Mouse (Mus musculus) erythroblast, embryonic 14.5 days (primary cell): ENCODE measurements around the gene Iqcc.

Experiments
- GATA1 ChIP-seq: IDR thresholded peaks from 2 replicates; pipeline ENCODE4 v1.6.1; 2012; ENCODE audit warnings: low read length, inconsistent platforms, mixed read lengths
- TAL1 ChIP-seq: IDR thresholded peaks from 3 replicates; pipeline ENCODE4 v1.6.1; 2012; ENCODE audit warnings: low read length, inconsistent platforms, mixed read lengths

- no peak for TF ChIP-seq GATA1
- TF ChIP-seq TAL1: no peak
Observed at GRCm38 (mm10) chr4:129568366-129568765, 50.5 kb downstream of the Iqcc start.
